Mouse (Mus musculus) CH12.LX (cell line): Measurements from ENCODE around the gene Scamp1. TPM values are rescaled to one million over a fixed set of nuclear protein-coding genes. Genes with fewer than 3 reads are reported as not detected.

Experiments used
- DNase-seq: peaks from one replicate; pipeline ENCODE4 v3.0.0-alpha.2; 2013; ENCODE audit errors: extremely low read depth
- H3K27ac ChIP-seq: 2 replicates; pipeline ENCODE4 v1.5.1; 2012; ENCODE audit warnings: low read depth, mild to moderate bottlenecking, control low read depth, moderate library complexity; ENCODE audit not compliant: insufficient read depth
- H3K27me3 ChIP-seq: replicated peaks from 2 replicates; pipeline ENCODE3; 2012; ENCODE audit warnings: inconsistent platforms
- H3K36me3 ChIP-seq, 2 experiments: replicated peaks in 1 of 2; 2 replicates each; pipeline versions ENCODE3 to v1.6.1; 2012; ENCODE audit warnings: inconsistent platforms in 1 of 2, low read length in 1 of 2, mild to moderate bottlenecking in 1 of 2, mixed read lengths in 1 of 2, moderate library complexity in 1 of 2; ENCODE audit not compliant: control insufficient read depth in 1 of 2, insufficient read depth in 1 of 2
- H3K4me1 ChIP-seq, 2 experiments: 2 replicates each; pipeline ENCODE4 v1.6.1; 2012; ENCODE audit warnings: inconsistent platforms in 1 of 2, moderate library complexity in 1 of 2; ENCODE audit not compliant: insufficient read depth in 2 of 2, control insufficient read depth in 1 of 2
- H3K4me2 ChIP-seq: 2 replicates; pipeline ENCODE4 v1.6.1; 2012; ENCODE audit warnings: low read depth, mild to moderate bottlenecking, control low read depth; ENCODE audit not compliant: poor library complexity, insufficient read depth, severe bottlenecking
- H3K4me3 ChIP-seq, 3 experiments: fragments of 150-350 bp in 1 of 3; sonication (generic) in 1 of 3; replicated peaks in 1 of 3; 2 replicates each; pipeline versions ENCODE3 to v1.5.1; 2011 to 2012; ENCODE audit warnings: low read depth in 2 of 3, low read length in 2 of 3, mild to moderate bottlenecking in 2 of 3, moderate library complexity in 2 of 3, control low read depth in 1 of 3, improper control_type of control experiment in 1 of 3, inconsistent platforms in 1 of 3, mixed read lengths in 1 of 3; ENCODE audit not compliant: poor library complexity in 1 of 3
- H3K79me2 ChIP-seq: replicated peaks from 2 replicates; pipeline ENCODE4 v1.6.1; 2012; ENCODE audit warnings: mild to moderate bottlenecking, moderate library complexity; ENCODE audit not compliant: control insufficient read depth, poor library complexity, insufficient read depth, severe bottlenecking; ENCODE audit errors: extremely low read depth
- H3K9ac ChIP-seq: 2 replicates; pipeline ENCODE4 v1.6.1; 2012; ENCODE audit warnings: low read depth, mild to moderate bottlenecking, control low read depth, moderate library complexity; ENCODE audit not compliant: insufficient read depth
- H3K9me3 ChIP-seq: replicated peaks from 2 replicates; pipeline ENCODE3; 2012; ENCODE audit warnings: low read length, inconsistent platforms, mixed read lengths
- CHD1 ChIP-seq: IDR thresholded peaks from 2 replicates; pipeline ENCODE4 v1.6.1; 2012; ENCODE audit warnings: low read depth, low read length, improper control_type of control experiment, inconsistent platforms
- CHD2 ChIP-seq: IDR thresholded peaks from 2 replicates; pipeline ENCODE4 v1.6.1; 2011; ENCODE audit warnings: low read length, improper control_type of control experiment
- E2F4 ChIP-seq: IDR thresholded peaks from 2 replicates; pipeline ENCODE4 v1.6.1; 2011; ENCODE audit warnings: low read depth, low read length, improper control_type of control experiment; ENCODE audit not compliant: insufficient replicate concordance
- ELF1 ChIP-seq: IDR thresholded peaks from 2 replicates; pipeline ENCODE4 v1.6.1; 2014; ENCODE audit warnings: low read depth, mild to moderate bottlenecking, inconsistent platforms, low read length, improper control_type of control experiment
- ETS1 ChIP-seq: conservative IDR thresholded peaks from 2 replicates; pipeline ENCODE4 v1.6.1; 2012; ENCODE audit warnings: low read depth, mild to moderate bottlenecking, inconsistent platforms, low read length, improper control_type of control experiment, moderate library complexity
- HCFC1 ChIP-seq: IDR thresholded peaks from 2 replicates; pipeline ENCODE4 v1.6.1; 2012; ENCODE audit warnings: low read depth, mild to moderate bottlenecking, inconsistent platforms, low read length, improper control_type of control experiment
- JUND ChIP-seq: conservative IDR thresholded peaks from 2 replicates; pipeline ENCODE4 v1.6.1; 2011; ENCODE audit warnings: low read depth, low read length, improper control_type of control experiment
- KAT2A ChIP-seq: IDR thresholded peaks from 2 replicates; pipeline ENCODE4 v1.6.1; 2012; ENCODE audit warnings: low read length, improper control_type of control experiment, inconsistent platforms; ENCODE audit not compliant: insufficient replicate concordance
- MAFK ChIP-seq: IDR thresholded peaks from 2 replicates; pipeline ENCODE4 v1.6.1; 2011; ENCODE audit warnings: low read length, improper control_type of control experiment; ENCODE audit not compliant: insufficient replicate concordance
- MAX ChIP-seq: IDR thresholded peaks from 2 replicates; pipeline ENCODE4 v1.6.1; 2011; ENCODE audit warnings: low read length, improper control_type of control experiment
- NELFE ChIP-seq: IDR thresholded peaks from 2 replicates; pipeline ENCODE4 v1.6.1; 2011; ENCODE audit warnings: low read depth, low read length, improper control_type of control experiment
- NRF1 ChIP-seq: IDR thresholded peaks from 2 replicates; pipeline ENCODE4 v1.6.1; 2014; ENCODE audit warnings: low read depth, mild to moderate bottlenecking, inconsistent platforms, low read length, improper control_type of control experiment, moderate library complexity
- SIN3A ChIP-seq: IDR thresholded peaks from 2 replicates; pipeline ENCODE4 v1.6.1; 2012; ENCODE audit warnings: low read length, improper control_type of control experiment, inconsistent platforms
- SMC3 ChIP-seq: IDR thresholded peaks from 2 replicates; pipeline ENCODE4 v1.6.1; 2011; ENCODE audit warnings: low read depth, low read length, improper control_type of control experiment
- ZC3H11A ChIP-seq: IDR thresholded peaks from 2 replicates; pipeline ENCODE4 v1.6.1; 2012; ENCODE audit warnings: low read depth, mild to moderate bottlenecking, inconsistent platforms, low read length, improper control_type of control experiment
- ZKSCAN1 ChIP-seq: IDR thresholded peaks from 2 replicates; pipeline ENCODE4 v1.6.1; 2012; ENCODE audit warnings: low read depth, inconsistent platforms, low read length, improper control_type of control experiment, borderline replicate concordance
- dilution Hi-C: fragments of 300-500 bp; cut with MboI; formaldehyde crosslinking; loops from 2 replicates; pipeline ENCODE4 v1.14.3; 2020; ENCODE audit warnings: low sequenced_read_pairs; ENCODE audit not compliant: extremely low pct_unique_long_range_greater_than_20kb, extremely low pct_ligation_motif_present
- in situ Hi-C: fragments of 300-500 bp; cut with MboI; formaldehyde crosslinking; loops from 3 replicates; pipeline ENCODE4 v1.14.3; 2019; ENCODE audit warnings: low sequenced_read_pairs, low pct_ligation_motif_present, low pct_unique_long_range_greater_than_20kb, mixed read lengths
- polyA plus RNA-seq: library from polyadenylated mRNA; unstranded; fragments of >175 nt; gene quantifications from 2 replicates; pipeline ENCODE4 v1.2.1, GENCODE M21; 2012; ENCODE audit warnings: low read depth; ENCODE audit not compliant: insufficient read length
- total RNA-seq, 2 experiments: library from RNA; depleted of rRNA; stranded (reverse); fragments of 300-350 nt in 1 of 2; fragments of >200 nt in 1 of 2; gene quantifications; 2 replicates each; pipeline ENCODE4 v1.2.3; 2012 to 2014

The Scamp1 gene
- total and polyA plus RNA-seq, 3 experiments, result not detected

DNA sequence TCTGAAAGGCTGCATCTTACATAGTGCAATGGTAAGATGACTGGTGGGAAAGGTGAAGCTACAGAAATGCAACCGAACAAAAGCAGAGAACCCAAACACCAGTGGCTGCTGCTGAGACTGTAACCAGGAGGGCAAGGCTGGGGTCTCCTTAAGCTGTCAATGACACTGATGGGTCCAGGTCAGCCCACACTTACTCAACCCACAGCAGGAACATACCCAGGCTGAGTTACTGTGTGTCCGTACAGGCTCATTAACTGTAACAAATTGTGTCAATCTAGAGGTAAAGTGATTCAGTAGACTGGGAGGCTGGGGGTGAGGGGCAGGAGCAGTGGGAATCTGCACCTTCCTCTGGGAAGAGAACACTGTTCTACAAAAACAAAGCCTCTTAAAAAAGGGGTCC lies 42.8 kb downstream of the Scamp1 start:
- dilution Hi-C loops, result no loop called here
- no peaks in the 10 kb centered on the region for H3K9me3 ChIP-seq
- no peak overlapping the region for H3K9ac ChIP-seq
- TF ChIP-seq E2F4 (no peak), SIN3A (no peak), HCFC1 (no peak), MAX (no peak), MAFK (no peak), NELFE (no peak), JUND (no peak), KAT2A (no peak), ETS1 (no peak), ELF1 (no peak), NRF1 (no peak), SMC3 (no peak)
- no peaks in the 10 kb centered on the region for H3K79me2 ChIP-seq
- H3K4me3 ChIP-seq, result no peak overlapping the region
- no peaks in the 10 kb centered on the region for H3K4me1 ChIP-seq
- H3K36me3 ChIP-seq, result no peaks in the 10 kb centered on the region
- H3K4me2 ChIP-seq, result no peak overlapping the region
- H3K27ac ChIP-seq, result no peak overlapping the region
- H3K27me3 ChIP-seq, result no peaks in the 10 kb centered on the region
- in situ Hi-C loops, result no loop called here
- DNase-seq, result no peak

GRCm38 (mm10) chr13:94241892-94242524 lies 43.6 kb downstream of the Scamp1 start:
- Histone ChIP-seq H3K4me1 (no peaks in the 10 kb centered on the region), H3K27me3 (no peaks in the 10 kb centered on the region), H3K9ac (no peak overlapping the region), H3K27ac (no peak overlapping the region), H3K4me2 (no peak overlapping the region), H3K9me3 (no peaks in the 10 kb centered on the region), H3K36me3 (no peaks in the 10 kb centered on the region), H3K79me2 (no peaks in the 10 kb centered on the region), H3K4me3 (no peak overlapping the region)
- TF ChIP-seq CHD2, result no peak
- TF ChIP-seq CHD1, result no peak
- TF ChIP-seq KAT2A, result no peak
- TF ChIP-seq ZKSCAN1, result no peak
- no peak for TF ChIP-seq ZC3H11A
- no peak for TF ChIP-seq SMC3
- DNase-seq, result no peak
- in situ Hi-C loops, result no loop called here
- dilution Hi-C loops, result no loop called here
